Mouse (Mus musculus) erythroblast, embryonic 14.5 days (primary cell): ENCODE data around the gene Mob3a.

Experiments
- GATA1 ChIP-seq: IDR thresholded peaks from 2 replicates; pipeline ENCODE4 v1.6.1; 2012; ENCODE audit warnings: low read length, inconsistent platforms, mixed read lengths
- TAL1 ChIP-seq: IDR thresholded peaks from 3 replicates; pipeline ENCODE4 v1.6.1; 2012; ENCODE audit warnings: low read length, inconsistent platforms, mixed read lengths

DNA sequence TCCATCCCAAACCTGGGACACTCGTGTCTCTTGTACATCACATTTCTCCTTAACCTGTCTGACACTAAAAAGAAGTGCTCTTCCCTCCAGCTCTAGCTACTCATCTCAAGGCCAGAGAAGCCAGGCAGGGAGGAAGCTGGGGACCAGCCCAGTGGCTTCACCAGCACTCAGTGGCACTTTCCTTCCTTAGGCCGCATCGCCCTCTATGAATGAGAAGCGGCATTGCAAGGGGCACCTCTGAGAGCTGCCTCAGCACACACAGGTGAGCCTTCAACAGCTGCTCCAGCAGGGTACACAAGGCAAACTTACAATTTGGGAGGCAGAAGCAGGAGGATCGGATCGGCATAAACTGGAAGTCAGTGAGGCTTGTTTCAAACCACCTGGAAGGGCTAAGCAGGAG is 17.6 kb downstream of the Mob3a start:
- TF ChIP-seq TAL1 (no peak), GATA1 (no peak)
